Mouse (Mus musculus) intestine, embryonic 16.5 days (tissue): Measurements from ENCODE around the gene Olfr766-ps1. TPM values are rescaled to one million over a fixed set of nuclear protein-coding genes. Genes with fewer than 3 reads are reported as not detected.

ENCODE experiments used
- ATAC-seq: fragments of 200-750 bp; cut with Nextera tagmentation; 2 replicates; pipeline ENCODE4 v1.8.0; 2017; ENCODE audit warnings: moderate TSS enrichment, moderate library complexity
- H3K27ac ChIP-seq: fragments of 300-500 bp; sonication (generic); 2 replicates; pipeline ENCODE4 v1.5.1; 2014; ENCODE audit warnings: mild to moderate bottlenecking, low read length
- H3K27me3 ChIP-seq: fragments of 300-500 bp; sonication (generic); replicated peaks from 2 replicates; pipeline ENCODE4 v1.6.1; 2014; ENCODE audit warnings: low read length, control low read depth, mixed read lengths; ENCODE audit not compliant: control insufficient read depth, insufficient read depth
- H3K36me3 ChIP-seq: fragments of 300-500 bp; sonication (generic); 2 replicates; pipeline ENCODE4 v1.6.1; 2014; ENCODE audit warnings: low read length, control low read depth; ENCODE audit not compliant: control insufficient read depth, insufficient read depth
- H3K4me1 ChIP-seq: fragments of 300-500 bp; sonication (generic); 2 replicates; pipeline ENCODE4 v1.6.1; 2014; ENCODE audit warnings: low read length, control low read depth, mixed read lengths; ENCODE audit not compliant: control insufficient read depth, insufficient read depth
- H3K4me2 ChIP-seq: fragments of 300-500 bp; sonication (generic); 2 replicates; pipeline ENCODE4 v1.6.1; 2014; ENCODE audit warnings: low read depth, low read length, control low read depth
- H3K4me3 ChIP-seq: fragments of 300-500 bp; sonication (generic); 2 replicates; pipeline ENCODE4 v1.5.1; 2014; ENCODE audit warnings: mild to moderate bottlenecking, low read length
- H3K9ac ChIP-seq: fragments of 300-500 bp; sonication (generic); 2 replicates; pipeline ENCODE4 v1.6.1; 2014; ENCODE audit warnings: low read depth, low read length
- H3K9me3 ChIP-seq: fragments of 300-500 bp; sonication (generic); 2 replicates; pipeline ENCODE4 v1.6.1; 2016; ENCODE audit warnings: low read length, control low read depth; ENCODE audit not compliant: control insufficient read depth
- polyA plus RNA-seq: library from polyadenylated mRNA; unstranded; fragments of >200 nt; fragmentation: Nextera tagmentation; extraction: Ambion mirVana; gene quantifications from 2 replicates; pipeline ENCODE4 v1.2.1, GENCODE M21; 2015

Gene Olfr766-ps1
- polyA plus RNA-seq, 1 experiment from 2014 or later = not detected

GRCm38 (mm10) chr10:129023319-129023718 is 45.5 kb downstream of the Olfr766-ps1 start:
- no peaks in the 10 kb centered on the region for H3K27me3 ChIP-seq
- no peak overlapping the region for H3K4me3 ChIP-seq
- H3K4me2 ChIP-seq = no peak overlapping the region
- H3K36me3 ChIP-seq = no peaks in the 10 kb centered on the region
- H3K9ac ChIP-seq = no peak overlapping the region
- no peaks in the 10 kb centered on the region for H3K4me1 ChIP-seq
- ATAC-seq = no peak
- no peaks in the 10 kb centered on the region for H3K9me3 ChIP-seq
- H3K27ac ChIP-seq = no peak overlapping the region

DNA sequence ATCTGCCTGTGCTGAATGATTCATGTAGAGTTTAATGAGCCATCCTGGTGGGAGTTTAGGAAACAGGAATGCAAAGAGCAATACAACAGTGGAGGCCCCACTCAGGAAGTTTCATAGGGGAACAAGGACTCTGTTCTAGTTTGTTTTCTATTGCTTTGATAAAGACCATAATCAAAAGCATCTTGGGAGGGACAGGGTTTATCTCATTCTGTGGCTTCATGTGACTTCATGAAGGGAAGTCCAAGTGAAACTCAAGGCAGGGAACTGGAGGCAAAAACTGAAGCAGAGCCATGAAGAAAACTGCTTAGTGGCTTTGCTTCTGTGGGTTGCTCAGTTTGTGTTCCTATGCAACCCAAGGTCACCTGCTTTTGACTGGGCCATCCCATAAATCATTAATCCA is 54.3 kb downstream of the Olfr766-ps1 start:
- Histone ChIP-seq H3K27me3 (no peaks in the 10 kb centered on the region), H3K4me3 (no peak overlapping the region), H3K9me3 (no peaks in the 10 kb centered on the region), H3K4me1 (no peaks in the 10 kb centered on the region), H3K9ac (no peak overlapping the region), H3K27ac (no peak overlapping the region), H3K36me3 (no peaks in the 10 kb centered on the region), H3K4me2 (no peak overlapping the region)
- no peak for ATAC-seq

Other genes starting within 250 kb of the Olfr766-ps1 start
- 126 and 132 TPM in 2 replicates for gene Ormdl2, start 247.3 kb downstream of the Olfr766-ps1 start, polyA plus RNA-seq
- 2.1 and 2.2 TPM in 2 replicates for gene Gdf11, start 177.3 kb downstream of the Olfr766-ps1 start, polyA plus RNA-seq
- 794 TPM in 2 replicates for gene Cd63, start 168.0 kb downstream of the Olfr766-ps1 start, polyA plus RNA-seq
- 18.6 and 18.8 TPM in 2 replicates for gene Rdh5, start 146.1 kb downstream of the Olfr766-ps1 start, polyA plus RNA-seq
- gene Bloc1s1, start 144.9 kb downstream of the Olfr766-ps1 start, polyA plus RNA-seq = 208 and 220 TPM in 2 replicates
- 3.3 and 3.7 TPM in 2 replicates for gene Itga7, start 135.2 kb downstream of the Olfr766-ps1 start, polyA plus RNA-seq
- gene Mettl7b, start 108.0 kb downstream of the Olfr766-ps1 start, polyA plus RNA-seq = 23.2 and 28.6 TPM in 2 replicates
- not detected in 2 replicates for gene Olfr9, start 79.5 kb downstream of the Olfr766-ps1 start, polyA plus RNA-seq
- not detected in 2 replicates for gene Olfr763, start 58.2 kb downstream of the Olfr766-ps1 start, polyA plus RNA-seq
- not detected in 2 replicates for gene Olfr764-ps1, start 29.1 kb downstream of the Olfr766-ps1 start, polyA plus RNA-seq
- gene Olfr765, start 19.0 kb downstream of the Olfr766-ps1 start, polyA plus RNA-seq = not detected in 2 replicates
- gene Olfr767, start 13.9 kb upstream of the Olfr766-ps1 start, polyA plus RNA-seq = not detected in 2 replicates
- gene Olfr768, start 30.4 kb upstream of the Olfr766-ps1 start, polyA plus RNA-seq = not detected in 2 replicates
- gene Olfr769, start 48.9 kb upstream of the Olfr766-ps1 start, polyA plus RNA-seq = not detected in 2 replicates
- not detected in 2 replicates for gene Olfr770, start 70.0 kb upstream of the Olfr766-ps1 start, polyA plus RNA-seq
- gene Olfr771, start 95.8 kb upstream of the Olfr766-ps1 start, polyA plus RNA-seq = not detected in 2 replicates
- gene Olfr772, start 108.9 kb upstream of the Olfr766-ps1 start, polyA plus RNA-seq = not detected in 2 replicates
- gene Olfr773, start 118.4 kb upstream of the Olfr766-ps1 start, polyA plus RNA-seq = not detected in 2 replicates
- not detected in 2 replicates for gene Olfr774, start 167.2 kb upstream of the Olfr766-ps1 start, polyA plus RNA-seq
- not detected in 2 replicates for gene Olfr775, start 179.4 kb upstream of the Olfr766-ps1 start, polyA plus RNA-seq
- not detected in 2 replicates for gene Olfr776, start 190.2 kb upstream of the Olfr766-ps1 start, polyA plus RNA-seq
- not detected in 2 replicates for gene Olfr777, start 202.5 kb upstream of the Olfr766-ps1 start, polyA plus RNA-seq
- gene Olfr780, start 249.1 kb upstream of the Olfr766-ps1 start, polyA plus RNA-seq = not detected in 2 replicates